Mouse (Mus musculus) urinary bladder, adult 2 months (tissue): ENCODE data around the gene Sytl1. TPM values are rescaled to one million over a fixed set of nuclear protein-coding genes. Genes with fewer than 3 reads are reported as not detected.

Experiments
- DNase-seq: peaks from one replicate; pipeline ENCODE4 v3.0.0; 2022; ENCODE audit warnings: low spot score
- polyA plus RNA-seq: library from polyadenylated mRNA; depleted of rRNA; stranded (reverse); fragments of >200 nt; gene quantifications from 2 replicates; pipeline ENCODE4 v1.2.3, GENCODE M21; 2012; rRNA removed

The Sytl1 gene
- polyA plus RNA-seq, 1 experiment, result 79.6 TPM

- DNase-seq, result no peak
Observed at GRCm38 (mm10) chr4:133211751-133212561, 51.0 kb downstream of the Sytl1 start, which contains the start of the genes Cd164l2 and Gpr3. Gene Cd164l2, plus strand, starts transcription at chr4:133212131. Gene Gpr3, minus strand, starts transcription at chr4:133212536.

GRCm38 (mm10) chr4:133210788-133211390 is 52.0 kb downstream of the Sytl1 start:
- no peak for DNase-seq

- no peak for DNase-seq
Observed at GRCm38 (mm10) chr4:133210023-133210787, 52.7 kb downstream of the Sytl1 start.

GRCm38 (mm10) chr4:133209366-133209765 is 53.5 kb downstream of the Sytl1 start:
- DNase-seq, result no peak

GRCm38 (mm10) chr4:133204379-133204778 is 58.5 kb downstream of the Sytl1 start:
- DNase-seq, result no peak

GRCm38 (mm10) chr4:133203591-133203990 is 59.3 kb downstream of the Sytl1 start:
- no peak for DNase-seq

Other genes with a start within 250 kb of the Sytl1 start
- 44.4 and 59.3 TPM in 2 replicates for gene Wasf2, start 132.6 kb downstream of the Sytl1 start, polyA plus RNA-seq
- 1.5 and 2.1 TPM in 2 replicates for gene Cd164l2, start 51.0 kb downstream of the Sytl1 start, polyA plus RNA-seq
- gene Gpr3, start 50.6 kb downstream of the Sytl1 start, polyA plus RNA-seq, result 0.15 and 0.36 TPM in 2 replicates
- 23.8 and 24.2 TPM in 2 replicates for gene Map3k6, start 22.3 kb downstream of the Sytl1 start, polyA plus RNA-seq
- 81.0 and 92.6 TPM in 2 replicates for gene Tmem222, start 14.7 kb upstream of the Sytl1 start, polyA plus RNA-seq
- 24.7 and 35.5 TPM in 2 replicates for gene Wdtc1, start 90.4 kb upstream of the Sytl1 start, polyA plus RNA-seq
- gene Slc9a1, start 106.6 kb upstream of the Sytl1 start, polyA plus RNA-seq, result 30.7 and 43.4 TPM in 2 replicates
- gene Tent5b, start 217.0 kb upstream of the Sytl1 start, polyA plus RNA-seq, result 26.0 and 32.2 TPM in 2 replicates
- 25.1 and 49.7 TPM in 2 replicates for gene Trnp1, start 235.4 kb upstream of the Sytl1 start, polyA plus RNA-seq